8 mouse cellular contexts compared by ENCODE assay signal in genomic region chrX:36902321-36903114, GRCm38 (mm10). TPM values are rescaled to one million over a fixed set of nuclear protein-coding genes. Genes with fewer than 3 reads are reported as not detected.
DNase-seq lines count a peak whose midpoint lies in the region; ATAC-seq lines count a peak whose summit lies in the region.

Gene Nkrf, minus strand, starts transcription at chrX:36902899.

- H3K9ac ChIP-seq in liver, embryonic 16.5 days (ENCODE audit: low read depth, low read length) = peak within 1 kb of the TSS; percentile 72

- peak; percentile 31; the same call in 1 of the 2 replicates for ATAC-seq in common myeloid progenitor, adult 5-6 weeks (replicated peaks; ENCODE audit: low read depth, poor library complexity, severe bottlenecking)
- peak; percentile 51 for ATAC-seq in liver, embryonic 16.5 days (ENCODE audit: low read depth)

- peak within 1 kb of the TSS; percentile 75 for H3K4me2 ChIP-seq in liver, embryonic 16.5 days (ENCODE audit: low read depth, low read length)

- H3K27me3 ChIP-seq in heart, embryonic 10.5 days (ENCODE audit: insufficient read depth, poor library complexity, severe bottlenecking) = no peaks in the 10 kb centered on the region
- no peaks in the 10 kb centered on the region for H3K27me3 ChIP-seq in liver, embryonic 16.5 days (ENCODE audit: control insufficient read depth, insufficient read depth, low read depth, low read length)

- WGBS in heart, embryonic 10.5 days = 18% methylated on average over 46 of the region's 47 CpGs
- WGBS in liver, embryonic 16.5 days (ENCODE audit: insufficient replicate concordance) = 12% methylated on average over 47 of the region's 47 CpGs

- H3K36me3 ChIP-seq in heart, embryonic 10.5 days = no peaks in the 10 kb centered on the region
- no peaks in the 10 kb centered on the region for H3K36me3 ChIP-seq in liver, embryonic 16.5 days (ENCODE audit: control insufficient read depth, insufficient read depth)

- peak; percentile 43 to 46 for DNase-seq in B cell, adult 2 months
- peak; percentile 32 for DNase-seq in NIH3T3 (ENCODE audit: low read depth)
- DNase-seq in heart, embryonic 10.5 days (ENCODE audit: low spot score) = no peak
- peak; percentile 46 for DNase-seq in kidney, postnatal 10 days
- peak; percentile 42 for DNase-seq in retina, postnatal 1 day
- peak; percentile 9 for DNase-seq in yolk sac, embryonic 10.5 days (ENCODE audit: low spot score)

- H3K4me1 ChIP-seq in heart, embryonic 10.5 days = no peaks in the 10 kb centered on the region
- peaks cover 6% of the 10 kb centered on the region; the same call in 1 of the 2 replicates for H3K4me1 ChIP-seq in liver, embryonic 16.5 days (ENCODE audit: control insufficient read depth, low read depth, low read length)

- peak within 1 kb of the TSS; percentile 68 for H3K4me3 ChIP-seq in heart, embryonic 10.5 days
- H3K4me3 ChIP-seq in liver, embryonic 16.5 days (ENCODE audit: low read depth, low read length) = peak within 1 kb of the TSS; percentile 72

- peak within 1 kb of the TSS; percentile 87 for H3K27ac ChIP-seq in heart, embryonic 10.5 days
- H3K27ac ChIP-seq in liver, embryonic 16.5 days (ENCODE audit: low read length) = peak within 1 kb of the TSS; percentile 48

- H3K9me3 ChIP-seq in heart, embryonic 10.5 days = no peaks in the 10 kb centered on the region
- no peaks in the 10 kb centered on the region for H3K9me3 ChIP-seq in liver, embryonic 16.5 days (replicated peaks; ENCODE audit: control insufficient read depth, low read length)

RNA-seq across cellular contexts. Expression of gene Nkrf, which starts in this region (rescaled TPM):
- 18.5 and 20.6 TPM in 2 replicates for total RNA-seq in common myeloid progenitor, adult 5-6 weeks (2017)
- polyA plus RNA-seq in heart, embryonic 10.5 days (2016; fragmentation: Nextera tagmentation; extraction: Ambion mirVana) = 1.2 and 1.9 TPM in 2 replicates
- 0.47 and 0.51 TPM in 2 replicates for polyA plus RNA-seq in liver, embryonic 16.5 days (2015; fragmentation: Nextera tagmentation; extraction: Ambion mirVana)

Comparison
In these comparisons a context has a peak if more than half of its experiments do, and no peak if none do; other contexts are left out.
1. Peak in ATAC-seq, H3K4me3 ChIP-seq, H3K27ac ChIP-seq, H3K9ac ChIP-seq and H3K4me2 ChIP-seq in liver, embryonic 16.5 days; RNA of the gene not detected or under 1 TPM.